Mouse (Mus musculus) left cerebral cortex, postnatal 25 days (tissue): ENCODE results near the gene Tmem9b. TPM values are rescaled to one million over a fixed set of nuclear protein-coding genes. Genes with fewer than 3 reads are reported as not detected.

Experiments
- DNase-seq, 2 experiments: peaks; one replicate each; pipeline ENCODE4 v3.0.0; 2022; ENCODE audit warnings: low spot score in 2 of 2, mixed read lengths in 1 of 2
- intact Hi-C: fragments of 180-260 bp; cut with DNase I; formaldehyde crosslinking; loops from one replicate; pipeline ENCODE4 v1.15.1; 2025
- total RNA-seq, 2 experiments: library from RNA; stranded (reverse); gene quantifications; 2 replicates each; pipeline ENCODE4 v1.2.3; 2021

Gene Tmem9b
- total RNA-seq, 2 experiments from 2014 or later: 91.0 to 95.4 TPM

DNA sequence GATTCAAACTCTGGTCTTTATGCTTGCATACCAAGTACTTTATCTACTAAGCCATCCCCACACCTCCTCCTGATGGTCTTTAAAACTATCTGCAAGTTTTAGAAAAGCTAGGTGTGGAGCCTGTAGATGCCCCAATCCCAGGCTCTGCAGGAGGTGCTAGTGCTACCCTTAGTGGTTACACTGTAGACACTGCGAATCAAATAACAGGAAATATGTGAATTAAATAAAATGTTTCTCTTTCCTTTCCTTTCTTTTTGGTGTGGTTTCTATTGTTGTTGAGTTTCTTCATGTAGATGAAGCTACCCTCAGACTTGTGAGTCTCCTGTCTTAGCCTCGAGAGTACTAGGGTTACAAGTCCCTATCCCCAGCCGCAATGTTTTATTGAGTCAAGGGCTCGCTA lies 11.0 kb downstream of the Tmem9b start:
- DNase-seq: no peak
- intact Hi-C loops: no loop called here

DNA sequence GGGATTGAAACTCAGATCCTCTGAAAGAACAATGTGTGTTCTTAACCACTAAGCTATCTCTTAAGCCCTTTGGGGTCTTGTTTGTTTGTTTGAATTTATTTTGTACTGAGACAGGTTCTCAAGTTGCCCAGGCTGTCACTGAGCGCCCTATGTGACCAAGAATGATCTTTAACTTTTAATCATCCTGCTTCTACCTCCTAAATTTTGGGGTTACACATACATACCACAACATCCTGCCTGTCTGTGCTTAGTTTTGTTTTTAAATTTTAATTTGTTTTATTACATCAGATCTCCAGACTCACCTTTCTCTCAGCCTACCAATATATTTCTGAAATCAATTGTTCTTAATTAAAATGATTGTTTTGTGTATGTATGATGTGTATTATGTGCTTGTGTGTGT lies 11.6 kb downstream of the Tmem9b start:
- intact Hi-C loops: no loop called here
- no peak for DNase-seq

DNA sequence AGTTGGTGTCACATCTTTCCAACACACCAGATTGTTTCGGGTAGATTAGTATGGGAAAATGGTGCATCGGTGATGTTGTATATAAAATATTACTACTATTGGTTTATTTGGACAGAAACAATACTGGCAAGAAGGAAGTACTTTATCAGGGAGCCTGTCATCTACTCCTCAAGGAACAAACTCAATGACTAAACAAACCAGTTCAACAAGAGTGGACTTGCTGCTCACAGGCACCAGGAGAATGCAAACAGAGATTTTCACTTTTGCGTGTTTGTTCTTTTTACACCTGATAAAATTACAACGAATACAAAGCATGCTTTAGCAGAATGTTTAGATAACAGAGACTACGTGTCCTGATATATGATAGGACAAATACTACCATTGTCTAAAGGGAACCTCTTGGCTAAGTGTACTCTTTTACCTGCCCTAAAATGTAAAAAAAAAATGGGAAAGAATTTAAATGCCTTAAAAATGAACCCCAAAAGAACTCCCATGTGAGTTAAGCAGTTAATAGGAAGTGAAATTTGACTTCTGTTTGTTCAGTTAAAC lies 12.8 kb downstream of the Tmem9b start:
- intact Hi-C loops: no loop called here
- DNase-seq: no peak

DNA sequence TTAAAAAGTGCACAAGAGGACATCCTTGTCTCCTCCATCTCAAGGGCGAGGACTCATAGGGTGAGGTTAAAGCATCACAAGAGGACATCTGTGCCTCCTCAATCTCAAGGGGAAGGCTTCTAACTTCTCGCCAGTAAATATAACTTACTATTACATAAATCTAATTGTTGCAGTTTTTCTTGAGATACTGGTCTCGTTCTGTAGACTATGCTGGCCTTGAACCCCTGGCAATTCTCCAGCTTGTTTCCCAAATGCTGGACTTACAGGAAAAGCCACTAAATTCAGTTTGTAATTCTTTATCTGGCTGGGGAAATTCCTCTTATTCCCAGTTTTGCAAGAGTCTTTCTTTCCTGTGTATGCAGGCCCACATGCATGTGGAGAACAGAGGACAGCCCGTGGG lies 17.9 kb downstream of the Tmem9b start:
- DNase-seq: no peak
- intact Hi-C loops: no loop called here

DNA sequence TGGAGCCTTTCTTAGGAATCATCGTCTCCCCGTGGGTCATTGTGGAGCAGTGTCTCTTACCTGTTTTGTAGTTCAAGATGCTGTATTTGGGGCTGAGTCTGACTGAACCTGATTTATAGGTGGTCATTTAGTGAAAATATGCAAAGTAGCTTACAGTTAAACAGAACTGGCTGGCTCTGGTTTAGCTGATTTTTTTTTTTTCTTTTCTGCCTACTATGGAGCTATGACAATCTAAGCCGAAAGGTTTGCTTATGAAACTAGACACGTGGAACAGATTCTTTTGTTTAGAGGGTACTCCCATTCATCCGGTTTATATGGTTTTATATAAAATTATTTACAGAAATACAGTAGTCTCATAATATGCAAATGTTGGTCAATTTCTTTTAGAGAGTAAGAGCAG lies 21.0 kb downstream of the Tmem9b start, which contains the start of gene Ascl3:
Gene Ascl3 (minus strand): TSS at position 101 of the 400 bp plus-strand sequence.
- intact Hi-C loops: no loop called here
- DNase-seq: no peak

DNA sequence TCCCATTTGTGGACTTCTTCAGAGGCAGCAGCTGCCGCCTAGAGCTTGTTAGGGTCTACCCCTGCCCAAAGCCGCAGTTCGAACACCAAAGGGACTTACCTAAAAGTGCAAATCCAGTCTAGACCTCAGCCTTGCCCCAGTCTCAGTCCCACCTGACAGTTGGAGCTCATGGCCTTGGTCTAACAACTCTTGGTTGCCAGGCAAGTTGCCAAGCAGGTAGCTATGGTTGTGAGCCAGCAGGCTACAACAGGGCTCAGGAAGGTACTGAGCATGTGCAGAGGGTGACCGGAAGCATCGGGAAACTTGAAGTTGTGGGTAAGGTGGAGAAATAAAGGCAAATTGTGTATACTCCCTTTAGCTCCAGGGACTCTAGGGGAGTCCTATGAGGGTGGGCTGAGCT lies 29.0 kb downstream of the Tmem9b start, which contains the start of gene BC051019:
Gene BC051019 (minus strand): TSS at position 154 of the 400 bp plus-strand sequence.
- intact Hi-C loops: no loop called here

DNA sequence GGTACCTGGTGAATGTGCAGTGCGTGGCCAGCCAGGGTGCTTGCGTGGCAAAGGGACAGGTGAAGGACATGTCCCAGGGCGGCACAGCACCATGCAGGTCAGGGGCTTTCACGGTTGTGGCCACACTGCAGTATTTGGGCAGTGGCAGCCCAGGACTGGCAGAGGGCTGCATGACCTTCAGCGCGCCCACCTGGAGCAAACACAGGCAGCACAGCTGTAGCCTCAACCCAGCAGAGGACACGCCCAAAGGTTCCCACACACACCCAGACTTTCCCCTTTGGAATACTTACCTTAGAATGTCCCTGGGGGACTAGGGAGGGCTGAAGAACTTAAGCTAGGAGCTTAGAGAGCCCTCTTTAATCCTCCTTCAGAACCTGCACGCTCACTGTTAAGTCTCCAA lies 29.6 kb downstream of the Tmem9b start:
- DNase-seq: no peak

More for the DNA sequence above, 29.0 kb downstream of the Tmem9b start, which contains the start of gene BC051019:
- DNase-seq: no peak

DNA sequence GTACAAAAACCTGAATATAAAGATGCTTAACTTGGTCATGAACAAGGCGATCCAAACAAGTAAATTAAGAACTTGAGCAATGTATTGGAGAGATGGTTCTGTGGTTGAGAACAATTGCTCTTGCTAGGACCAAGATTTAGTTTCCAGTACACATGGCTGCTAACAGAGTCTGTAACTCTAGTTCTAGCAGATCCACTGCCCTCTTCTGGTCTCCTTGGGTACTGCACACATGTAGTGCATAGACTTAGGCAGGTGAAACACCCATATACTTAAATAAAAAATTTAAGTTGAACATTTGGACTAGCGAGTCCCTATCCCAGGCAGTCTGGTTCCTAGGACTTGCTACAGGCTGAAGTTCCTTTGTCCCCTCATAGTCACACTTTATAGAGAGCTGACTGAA lies 30.1 kb downstream of the Tmem9b start:
- DNase-seq: no peak
- intact Hi-C loops: no loop called here

More for the DNA sequence above, 29.6 kb downstream of the Tmem9b start:
- intact Hi-C loops: no loop called here

DNA sequence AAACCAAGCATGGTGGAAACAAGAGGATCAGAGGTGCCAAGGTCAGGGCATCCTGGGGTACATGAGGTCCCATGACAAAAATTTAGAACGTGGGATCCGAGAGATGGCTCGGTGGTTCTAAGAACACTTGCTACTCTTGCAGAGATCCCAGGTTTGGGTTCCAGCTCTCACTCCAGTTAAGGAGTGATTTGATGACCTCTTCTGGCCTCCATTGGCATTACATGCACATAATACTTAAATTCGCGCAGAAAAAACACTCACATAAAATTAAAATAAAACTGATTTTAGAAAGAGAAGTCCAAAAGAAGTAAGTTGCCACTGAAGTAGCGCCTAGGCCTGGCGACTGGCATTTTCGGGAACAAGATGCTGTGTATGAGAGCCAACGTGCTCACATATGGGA lies 33.4 kb downstream of the Tmem9b start:
- intact Hi-C loops: loop anchor here (2.0 kb wide), 1 partner anchor 190 kb away; no protein-coding TSS in a partner anchor
- DNase-seq: peak; percentile 45 to 56

DNA sequence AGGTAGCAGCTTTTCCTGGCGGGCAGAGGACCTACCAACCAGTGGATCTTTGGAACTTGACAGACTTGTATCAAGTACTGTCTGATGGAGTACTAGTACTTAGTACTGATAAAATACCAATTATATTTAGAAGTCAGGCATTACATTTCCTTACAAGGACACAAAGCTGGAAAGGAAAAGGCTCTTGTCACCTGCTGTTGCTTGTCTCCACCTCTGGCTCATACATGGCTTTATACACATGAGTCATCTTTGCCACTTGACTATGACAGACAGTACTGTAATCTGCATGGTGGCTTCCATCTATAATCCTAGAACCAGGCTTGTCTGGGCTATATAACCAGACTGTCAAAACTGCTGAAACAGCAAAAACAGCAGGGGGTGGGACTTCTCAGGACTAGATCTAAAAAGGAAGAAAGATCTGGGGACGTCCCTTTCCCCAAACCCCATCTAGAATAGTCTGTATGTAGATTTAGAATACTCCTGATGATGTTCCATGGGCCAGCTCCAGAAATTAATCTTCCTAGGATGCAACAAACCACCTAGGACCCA lies 39.2 kb downstream of the Tmem9b start:
- DNase-seq: no peak
- intact Hi-C loops: no loop called here

DNA sequence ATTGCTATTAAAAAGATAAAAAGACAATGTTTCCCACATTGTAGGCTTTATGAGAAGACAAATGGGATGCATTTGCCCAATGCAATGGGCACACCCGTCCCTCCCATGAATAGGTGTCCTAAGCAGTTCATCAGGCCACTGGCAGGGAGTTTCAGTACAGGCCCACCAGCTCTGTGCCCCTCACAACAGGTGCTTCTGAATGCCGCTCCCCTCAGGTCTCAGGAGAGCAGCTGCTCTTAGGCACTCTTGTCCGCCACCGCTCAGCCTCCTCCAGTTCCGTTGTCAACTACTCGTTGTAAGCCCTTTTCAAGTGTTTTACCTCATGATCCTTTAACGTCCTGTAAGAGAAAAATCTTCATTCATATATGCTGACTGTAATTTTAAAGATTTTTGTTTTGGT lies 40.5 kb downstream of the Tmem9b start:
- intact Hi-C loops: no loop called here
- DNase-seq: no peak

DNA sequence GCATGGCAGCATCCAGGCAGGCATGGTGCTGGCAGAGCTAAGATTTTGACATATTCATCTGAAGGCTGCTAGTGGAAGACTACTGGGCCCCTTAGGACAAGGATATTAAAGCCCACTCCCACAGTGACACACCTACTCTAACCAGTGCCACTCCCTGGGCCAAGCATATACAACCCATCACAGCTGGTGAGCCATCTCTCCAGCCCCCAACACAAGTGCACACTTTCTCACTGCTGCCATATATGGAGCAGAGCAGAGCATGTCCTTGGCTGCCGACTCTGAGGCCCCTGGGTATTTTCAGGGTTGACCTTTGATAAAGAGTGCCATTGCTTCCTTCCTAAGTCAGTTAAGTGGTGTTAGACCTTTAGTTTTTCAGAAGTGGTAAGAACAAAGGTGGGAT lies 42.6 kb downstream of the Tmem9b start:
- DNase-seq: no peak
- intact Hi-C loops: no loop called here

DNA sequence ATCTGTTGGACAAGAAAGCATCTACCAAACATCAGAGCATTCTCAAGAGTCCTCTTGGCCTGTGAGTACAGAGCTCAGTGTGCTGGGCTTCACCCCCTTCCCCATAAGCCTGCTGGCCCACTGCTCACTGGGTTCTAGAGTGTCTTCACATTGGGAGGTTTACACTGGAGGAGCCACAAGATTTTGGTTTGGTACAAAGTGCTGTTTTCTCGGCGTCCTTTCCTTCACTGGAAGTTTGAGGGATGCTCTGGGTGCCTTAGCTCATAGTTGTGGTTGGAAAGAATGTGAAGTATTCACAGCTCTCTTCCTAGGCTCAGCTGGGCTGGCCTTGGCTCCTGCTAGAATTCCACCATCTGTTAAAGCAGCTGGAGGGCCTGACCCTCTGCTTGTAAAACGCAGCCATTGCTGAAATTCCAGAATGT lies 43.7 kb downstream of the Tmem9b start:
- intact Hi-C loops: loop anchor here (1.0 kb wide), 1 partner anchor 183 kb away; no protein-coding TSS in a partner anchor
- no peak for DNase-seq

DNA sequence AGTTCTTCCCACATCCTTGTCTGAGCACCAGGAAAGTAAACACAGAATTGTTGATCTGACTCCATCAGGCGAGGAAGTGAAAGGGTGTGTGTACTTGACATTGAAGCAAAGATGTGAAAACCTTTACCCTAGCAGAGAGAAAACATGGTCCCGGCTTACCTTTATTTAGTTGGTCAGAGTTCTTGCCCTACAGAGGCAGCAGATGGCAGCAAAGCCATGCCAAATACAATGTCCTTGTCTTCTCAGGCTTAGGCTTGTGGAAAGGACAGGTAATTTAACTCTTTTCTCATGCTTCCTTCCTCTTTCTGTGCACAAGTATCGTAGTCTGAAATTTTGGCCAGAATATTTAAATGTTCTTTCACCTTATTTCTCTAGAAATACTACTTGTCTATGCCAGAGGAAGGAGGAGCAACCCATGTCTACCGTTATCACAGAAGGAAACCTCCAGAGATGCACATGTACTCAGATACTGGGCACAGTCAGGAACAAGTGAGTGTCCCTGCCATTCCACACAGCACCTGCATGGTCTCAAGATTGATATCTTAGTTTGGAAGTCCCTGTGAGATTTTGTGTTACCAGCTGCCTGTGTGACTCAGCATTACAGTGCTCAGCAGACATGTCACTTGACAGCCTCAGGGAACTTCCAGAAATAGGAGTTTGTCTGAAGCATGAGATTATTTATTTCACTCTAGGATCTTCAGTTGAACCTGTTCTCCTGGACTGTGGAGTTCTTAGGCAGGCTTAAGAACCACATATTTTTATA lies 45.5 kb downstream of the Tmem9b start:
- intact Hi-C loops: no loop called here
- peak; percentile 43 to 73 for DNase-seq

DNA sequence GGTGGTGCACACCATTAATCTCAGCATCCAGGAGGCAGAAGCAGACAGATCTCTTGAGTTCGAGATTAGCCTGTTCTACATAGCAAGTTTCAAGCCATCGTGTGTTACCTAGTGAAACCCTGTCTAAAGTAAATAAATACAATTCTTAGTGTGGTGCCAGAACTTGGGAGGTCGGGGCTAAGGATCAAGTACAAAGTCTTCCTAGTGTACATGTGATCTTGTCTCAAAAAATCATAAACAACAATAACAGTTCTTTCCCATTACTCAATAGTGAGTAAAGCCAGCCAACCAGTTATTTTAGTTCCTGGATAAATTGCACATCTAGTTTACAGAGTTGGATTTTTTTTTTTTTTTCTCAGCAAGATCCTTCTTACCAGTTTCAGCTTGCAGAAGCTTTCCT lies 48.2 kb downstream of the Tmem9b start:
- no peak for DNase-seq

DNA sequence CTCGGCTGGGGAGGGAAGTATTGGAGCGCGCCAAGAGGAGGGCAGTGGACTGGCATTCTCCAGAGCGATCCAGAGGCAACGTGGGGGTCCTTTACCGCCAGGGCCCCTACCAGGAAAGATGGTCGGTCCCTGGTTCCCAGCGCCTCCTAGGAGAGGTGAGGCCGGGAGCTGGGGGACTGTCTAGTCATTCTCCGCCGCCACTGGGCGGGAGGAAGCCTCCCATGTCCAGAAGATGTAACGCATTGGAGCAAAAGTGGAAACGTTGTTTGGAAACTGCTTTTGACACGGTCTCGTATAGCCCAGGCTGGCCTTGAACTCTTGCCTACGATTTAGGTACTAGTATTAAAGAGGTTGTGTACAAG lies 48.7 kb downstream of the Tmem9b start:
- peak in 1 of 2 experiments; percentile 17 for DNase-seq
- intact Hi-C loops: no loop called here

More for the DNA sequence above, 48.2 kb downstream of the Tmem9b start:
- intact Hi-C loops: no loop called here

DNA sequence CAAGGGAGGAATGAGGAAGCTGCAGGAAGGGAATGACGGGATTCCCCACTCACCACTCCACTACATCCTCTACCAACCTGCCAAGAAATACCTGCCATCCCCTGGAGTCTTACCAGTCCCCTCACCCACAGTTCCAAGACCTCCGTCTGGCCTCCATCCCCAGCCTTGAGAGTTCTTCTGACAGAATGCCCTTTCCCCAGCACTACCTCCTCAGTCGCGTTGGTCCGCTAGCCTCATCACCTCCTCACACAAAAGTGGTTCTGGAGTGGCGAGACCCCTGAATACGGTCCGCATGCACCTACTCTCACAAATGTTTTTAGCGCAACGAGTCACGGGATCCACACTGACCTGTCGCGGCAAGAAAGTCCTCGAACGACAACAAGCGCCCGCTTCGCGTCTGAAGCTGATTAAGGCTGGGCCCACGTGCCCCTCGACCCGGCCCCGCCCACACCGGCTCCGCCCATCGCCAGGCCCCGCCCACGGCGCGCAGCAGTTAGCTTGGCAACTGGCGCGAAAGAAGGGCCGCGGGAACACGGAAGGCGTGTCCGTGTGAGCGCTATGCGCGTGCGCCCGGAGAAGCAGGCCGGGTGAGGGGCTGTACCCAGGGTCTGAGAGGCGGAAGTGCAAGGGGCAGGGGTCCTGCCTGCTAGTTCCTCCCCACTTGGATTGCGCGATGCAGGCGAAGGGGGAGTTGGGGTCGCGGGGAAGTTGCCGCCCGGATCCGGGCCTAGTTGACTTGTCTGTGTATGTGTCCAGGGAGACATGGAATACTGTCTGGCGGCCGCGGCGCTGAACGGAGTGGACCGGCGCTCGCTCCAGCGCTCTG lies 49.3 kb downstream of the Tmem9b start, which contains the start of the genes St5 and Akip1:
Gene St5 (minus strand): TSS at position 416 of the 826 bp plus-strand sequence.
Gene Akip1 (plus strand): TSS at position 501 of the 826 bp plus-strand sequence.
- intact Hi-C loops: no loop called here
- peak; percentile 92 to 93 for DNase-seq

DNA sequence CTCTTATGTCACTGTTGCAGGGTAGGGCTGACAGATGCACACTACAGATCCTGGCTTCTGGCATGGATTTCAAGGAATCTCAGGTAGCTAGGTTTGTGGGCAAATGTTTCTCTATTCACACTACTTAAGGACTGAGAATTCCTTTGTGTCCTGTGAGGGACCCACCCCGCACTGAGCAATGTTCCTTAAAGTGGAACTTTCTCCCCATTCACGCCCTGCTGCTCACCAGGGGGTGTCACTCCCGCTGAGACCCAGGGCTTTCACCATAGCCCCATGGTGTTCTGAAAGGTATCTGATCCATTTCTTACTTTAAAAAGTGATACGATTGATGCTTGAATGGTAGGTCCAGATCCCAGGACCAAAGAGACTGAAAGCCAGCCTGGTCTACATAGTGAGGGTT lies 50.0 kb downstream of the Tmem9b start:
- intact Hi-C loops: no loop called here
- no peak for DNase-seq

DNA sequence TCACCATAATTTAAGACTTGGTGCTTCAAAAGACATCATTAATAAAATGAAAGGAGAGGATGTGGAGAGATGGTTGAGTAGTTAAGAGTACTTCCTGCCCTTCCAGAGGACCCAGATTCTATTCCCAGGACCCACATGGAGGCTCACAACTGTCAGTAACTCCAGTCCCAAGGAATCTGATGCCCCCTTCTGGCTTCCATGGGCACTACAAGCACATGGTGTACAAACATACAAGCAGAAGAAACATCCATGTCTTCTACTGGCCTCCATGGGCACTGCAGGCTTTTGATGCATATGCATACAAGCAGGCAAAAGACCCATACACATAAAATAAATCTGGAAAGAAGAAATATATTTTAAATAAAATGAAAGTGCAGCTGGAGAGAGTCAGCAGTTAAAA lies 52.5 kb downstream of the Tmem9b start:
- no peak for DNase-seq
- intact Hi-C loops: no loop called here

DNA sequence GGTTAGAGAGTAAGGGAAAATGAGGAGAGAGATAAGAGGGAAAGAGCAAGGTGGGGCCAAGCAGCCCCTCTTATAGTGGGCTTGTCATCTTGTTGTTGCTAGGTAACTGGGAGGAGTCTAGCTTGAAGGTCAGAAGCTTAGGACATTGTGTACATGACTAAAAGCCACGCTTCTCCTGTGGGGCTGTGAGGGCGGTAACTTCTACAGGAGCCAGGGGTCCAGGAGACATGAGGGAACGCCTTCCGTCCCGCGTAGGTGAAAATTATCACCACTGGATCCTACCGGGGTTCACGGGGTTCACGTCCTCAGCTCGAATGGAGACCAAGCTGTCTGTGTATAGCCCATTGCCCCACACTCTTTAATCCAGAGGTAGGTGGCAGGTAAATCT lies 57.3 kb downstream of the Tmem9b start:
- DNase-seq: no peak
- intact Hi-C loops: no loop called here
